Mouse (Mus musculus): ENCODE results near the gene Gm49510.
A peak's percentile ranks its signal among the peaks of the same experiment; 100 is the strongest.

Gene Gm49510

GRCm38 (mm10) chr15:78916052-78916826 lies 16.8 kb downstream of the Gm49510 start:
- DNase-seq: peak; percentile 72 to 83

- DNase-seq: no peak
Measured at GRCm38 (mm10) chr15:78918126-78918525, 18.7 kb downstream of the Gm49510 start.

- DNase-seq: no peak
Measured at GRCm38 (mm10) chr15:78919914-78920313, 20.4 kb downstream of the Gm49510 start.

- no peak for DNase-seq
Measured at GRCm38 (mm10) chr15:78922700-78923099, 23.2 kb downstream of the Gm49510 start.

GRCm38 (mm10) chr15:78923585-78923984 lies 24.1 kb downstream of the Gm49510 start:
- no peak for DNase-seq

- DNase-seq: no peak
Measured at GRCm38 (mm10) chr15:78925129-78925528, 25.7 kb downstream of the Gm49510 start.

GRCm38 (mm10) chr15:78926021-78926919 lies 26.8 kb downstream of the Gm49510 start, which contains the start of gene Lgals1:
Gene Lgals1 (plus strand): TSS chr15:78926725.
- peak; percentile 81 to 88 for DNase-seq

GRCm38 (mm10) chr15:78927021-78927787 lies 27.7 kb downstream of the Gm49510 start:
- DNase-seq: peak; percentile 38 to 56

GRCm38 (mm10) chr15:78927788-78928457 lies 28.5 kb downstream of the Gm49510 start:
- DNase-seq: peak in 1 of 2 experiments; percentile 51

GRCm38 (mm10) chr15:78928539-78928938 lies 29.1 kb downstream of the Gm49510 start:
- no peak for DNase-seq

GRCm38 (mm10) chr15:78930192-78930706 lies 30.8 kb downstream of the Gm49510 start:
- DNase-seq: no peak

GRCm38 (mm10) chr15:78930801-78931426 lies 31.4 kb downstream of the Gm49510 start:
- no peak for DNase-seq

- peak; percentile 42 to 58 for DNase-seq
Measured at GRCm38 (mm10) chr15:78931577-78931976, 32.1 kb downstream of the Gm49510 start.

- peak; percentile 88 for DNase-seq
Measured at GRCm38 (mm10) chr15:78934784-78935320, 35.4 kb downstream of the Gm49510 start, which contains the start of gene Nol12. Gene Nol12 (plus strand): TSS chr15:78934933.

- no peak for DNase-seq
Measured at GRCm38 (mm10) chr15:78936403-78936802, 36.9 kb downstream of the Gm49510 start.

GRCm38 (mm10) chr15:78937311-78937710 lies 37.8 kb downstream of the Gm49510 start:
- DNase-seq: no peak

- DNase-seq: no peak
Measured at GRCm38 (mm10) chr15:78937963-78938362, 38.5 kb downstream of the Gm49510 start.

GRCm38 (mm10) chr15:78940325-78940724 lies 40.9 kb downstream of the Gm49510 start:
- no peak for DNase-seq

GRCm38 (mm10) chr15:78942663-78943062 lies 43.2 kb downstream of the Gm49510 start:
- DNase-seq: peak; percentile 91 to 92

- DNase-seq: no peak
Measured at GRCm38 (mm10) chr15:78946232-78946631, 46.8 kb downstream of the Gm49510 start.

GRCm38 (mm10) chr15:78947657-78948056 lies 48.2 kb downstream of the Gm49510 start, which contains the start of gene Triobp:
Gene Triobp (plus strand): TSS chr15:78947724.
- peak; percentile 89 to 95 for DNase-seq

Data from cerebellum, postnatal 25 days (tissue).